In genomic region chr1:127904774-127905385, GRCm38 (mm10) we compare ENCODE assay signal across 12 mouse cellular contexts. TPM values are rescaled to one million over a fixed set of nuclear protein-coding genes. Genes with fewer than 3 reads are reported as not detected.
A peak's percentile ranks its signal among the peaks of the same experiment; 100 is the strongest.
DNase-seq lines count a peak whose midpoint lies in the region; ATAC-seq and TF ChIP-seq lines count a peak whose summit lies in the region.
"Had no signal": no experiment of that assay in that cellular context is flagged by ENCODE, and none has a peak within 500 bp of the region (broad histone marks: within the 10 kb centered on the region; RNA-seq: fewer than 3 reads in every experiment).

No protein-coding gene starts in this region.

- no peak for TF ChIP-seq CTCF in stomach, postnatal 0 days (IDR thresholded peaks at IDR 0.05; ENCODE audit: low read depth)

- peaks cover 21% of the 10 kb centered on the region for H3K36me3 ChIP-seq in hindbrain, embryonic 13.5 days
- no peaks in the 10 kb centered on the region for H3K36me3 ChIP-seq in hindbrain, embryonic 11.5 days (ENCODE audit: control insufficient read depth, insufficient read depth, low read length)
- no peaks in the 10 kb centered on the region for H3K36me3 ChIP-seq in midbrain, embryonic 11.5 days (ENCODE audit: control insufficient read depth, insufficient read depth, low read length)
- peaks cover 4% of the 10 kb centered on the region; the same call in 1 of the 2 replicates for H3K36me3 ChIP-seq in stomach, postnatal 0 days (ENCODE audit: control insufficient read depth, insufficient read depth, low read length)

- no peak overlapping the region for H3K4me3 ChIP-seq in hindbrain, embryonic 13.5 days
- H3K4me3 ChIP-seq in hindbrain, embryonic 11.5 days (ENCODE audit: low read depth, low read length): no peak overlapping the region
- no peak overlapping the region for H3K4me3 ChIP-seq in midbrain, embryonic 11.5 days (ENCODE audit: low read depth, low read length)
- H3K4me3 ChIP-seq in stomach, postnatal 0 days (ENCODE audit: low read depth, low read length): no peak overlapping the region
- H3K4me3 ChIP-seq: heart, embryonic 12.5 days had no signal

- no peak for ATAC-seq in hindbrain, embryonic 13.5 days (ENCODE audit: low FRiP score)
- ATAC-seq in hindbrain, embryonic 11.5 days (ENCODE audit: low FRiP score): no peak
- ATAC-seq in midbrain, embryonic 11.5 days (ENCODE audit: low FRiP score): peak; percentile 84
- ATAC-seq in stomach, postnatal 0 days (ENCODE audit: low FRiP score, low TSS enrichment): no peak

- H3K9ac ChIP-seq in hindbrain, embryonic 13.5 days: no peak overlapping the region
- H3K9ac ChIP-seq in hindbrain, embryonic 11.5 days (ENCODE audit: low read depth, low read length): no peak overlapping the region
- no peak overlapping the region for H3K9ac ChIP-seq in midbrain, embryonic 11.5 days (ENCODE audit: low read length)
- no peak overlapping the region for H3K9ac ChIP-seq in stomach, postnatal 0 days (ENCODE audit: low read length)
- H3K9ac ChIP-seq: heart, embryonic 12.5 days had no signal

- H3K9me3 ChIP-seq in hindbrain, embryonic 13.5 days: no peaks in the 10 kb centered on the region
- H3K9me3 ChIP-seq in hindbrain, embryonic 11.5 days (ENCODE audit: control insufficient read depth, low read length): no peaks in the 10 kb centered on the region
- no peaks in the 10 kb centered on the region for H3K9me3 ChIP-seq in midbrain, embryonic 11.5 days (ENCODE audit: control insufficient read depth, low read length)
- no peaks in the 10 kb centered on the region for H3K9me3 ChIP-seq in stomach, postnatal 0 days (ENCODE audit: control insufficient read depth, low read length)
- H3K9me3 ChIP-seq: heart, embryonic 12.5 days had no signal

- no peak for TF ChIP-seq EP300 in stomach, postnatal 0 days (optimal IDR thresholded peaks at IDR 0.05)

- H3K27ac ChIP-seq in hindbrain, embryonic 13.5 days: 0 out of 2 replicates have a peak overlapping the region, but pooled peaks have one; percentile 23
- no peak overlapping the region for H3K27ac ChIP-seq in hindbrain, embryonic 11.5 days (ENCODE audit: low read depth, low read length)
- H3K27ac ChIP-seq in midbrain, embryonic 11.5 days (ENCODE audit: low read depth, low read length): peak overlapping the region; percentile 44
- no peak overlapping the region for H3K27ac ChIP-seq in stomach, postnatal 0 days (replicated peaks)

- no peaks in the 10 kb centered on the region for H3K27me3 ChIP-seq in hindbrain, embryonic 13.5 days
- H3K27me3 ChIP-seq in hindbrain, embryonic 11.5 days (ENCODE audit: control insufficient read depth, insufficient read depth, low read length): no peaks in the 10 kb centered on the region
- no peaks in the 10 kb centered on the region for H3K27me3 ChIP-seq in midbrain, embryonic 11.5 days (ENCODE audit: control insufficient read depth, insufficient read depth, low read length)
- H3K27me3 ChIP-seq in stomach, postnatal 0 days (ENCODE audit: control insufficient read depth, insufficient read depth, low read length): no peaks in the 10 kb centered on the region
- H3K27me3 ChIP-seq: heart, embryonic 12.5 days had no signal

- peaks cover 4% of the 10 kb centered on the region; the same call in 1 of the 2 replicates for H3K4me1 ChIP-seq in hindbrain, embryonic 13.5 days (replicated peaks)
- H3K4me1 ChIP-seq in hindbrain, embryonic 11.5 days (replicated peaks; ENCODE audit: control insufficient read depth, insufficient read depth, low read length): no peaks in the 10 kb centered on the region
- peaks cover 8% of the 10 kb centered on the region; the same call in 1 of the 2 replicates for H3K4me1 ChIP-seq in midbrain, embryonic 11.5 days (ENCODE audit: control insufficient read depth, insufficient read depth, low read length)
- no peaks in the 10 kb centered on the region for H3K4me1 ChIP-seq in stomach, postnatal 0 days (replicated peaks; ENCODE audit: control insufficient read depth, insufficient read depth)
- H3K4me1 ChIP-seq: heart, embryonic 12.5 days had no signal

- no peak for DNase-seq in hindbrain, embryonic 11.5 days (ENCODE audit: low spot score)
- DNase-seq in WW6 (ENCODE audit: low read depth, low spot score): peak; percentile 9
- DNase-seq in kidney, adult 18-20 months: peak; percentile 12
- DNase-seq in midbrain, embryonic 11.5 days (ENCODE audit: low spot score, missing footprints): peak; percentile 87
- no peak for DNase-seq in stomach, postnatal 0 days (ENCODE audit: low spot score)
- no peak for DNase-seq in urinary bladder, postnatal 4 days (ENCODE audit: low spot score in 2 of 2)
- DNase-seq in cerebellum, adult 9-10 months: no peak
- DNase-seq: right cerebral cortex, adult 18-20 months had no signal

- WGBS in hindbrain, embryonic 13.5 days: 17% methylated on average over 2 of the region's 2 CpGs
- 20% methylated on average over 2 of the region's 2 CpGs for WGBS in hindbrain, embryonic 11.5 days
- WGBS in midbrain, embryonic 11.5 days: 13% methylated on average over 2 of the region's 2 CpGs
- 58% methylated on average over 2 of the region's 2 CpGs for WGBS in stomach, postnatal 0 days

- H3K4me2 ChIP-seq in hindbrain, embryonic 13.5 days: no peak overlapping the region
- no peak overlapping the region for H3K4me2 ChIP-seq in hindbrain, embryonic 11.5 days (replicated peaks; ENCODE audit: low read depth, low read length)
- H3K4me2 ChIP-seq in midbrain, embryonic 11.5 days: no peak overlapping the region
- H3K4me2 ChIP-seq in stomach, postnatal 0 days (replicated peaks; ENCODE audit: low read depth): no peak overlapping the region
- H3K4me2 ChIP-seq: heart, embryonic 12.5 days had no signal

RNA-seq across cellular contexts. Expression of gene Rab3gap1, which starts 36.3 kb away (rescaled TPM):
- 20.7 and 21.2 TPM in 2 replicates for polyA plus RNA-seq in hindbrain, embryonic 13.5 days (2015; fragmentation: Nextera tagmentation; extraction: Ambion mirVana)
- 15.2 and 15.3 TPM in 2 replicates for polyA plus RNA-seq in hindbrain, embryonic 11.5 days (2014; fragmentation: Nextera tagmentation; extraction: Ambion mirVana)
- polyA plus RNA-seq in midbrain, embryonic 11.5 days (2014; fragmentation: Nextera tagmentation; extraction: Ambion mirVana): 14.1 and 15.5 TPM in 2 replicates
- 13.5 and 13.8 TPM in 2 replicates for polyA plus RNA-seq in stomach, postnatal 0 days (2015; fragmentation: Nextera tagmentation; extraction: Ambion mirVana)

RNA-seq across cellular contexts. Expression of gene Map3k19, which starts 50.0 kb away (rescaled TPM):
- polyA plus RNA-seq in hindbrain, embryonic 13.5 days (2015; fragmentation: Nextera tagmentation; extraction: Ambion mirVana): 0.65 and 0.70 TPM in 2 replicates
- polyA plus RNA-seq in hindbrain, embryonic 11.5 days (2014; fragmentation: Nextera tagmentation; extraction: Ambion mirVana): 0.47 and 0.94 TPM in 2 replicates
- polyA plus RNA-seq in midbrain, embryonic 11.5 days (2014; fragmentation: Nextera tagmentation; extraction: Ambion mirVana): 0.10 TPM in 1 of 2 replicates, not detected in the other
- not detected in 2 replicates for polyA plus RNA-seq in stomach, postnatal 0 days (2015; fragmentation: Nextera tagmentation; extraction: Ambion mirVana)
- polyA plus RNA-seq: embryonic facial prominence, embryonic 11.5 days; heart, embryonic 12.5 days; limb, embryonic 11.5 days had no signal

Comparison
In these comparisons a context has a peak if more than half of its experiments do, and no peak if none do; other contexts are left out.
1. H3K27ac ChIP-seq: peak in hindbrain, embryonic 13.5 days (single experiment) and midbrain, embryonic 11.5 days (single experiment); none in hindbrain, embryonic 11.5 days (single experiment) and stomach, postnatal 0 days (single experiment).
2. DNase-seq: peak in WW6 (single experiment), kidney, adult 18-20 months (single experiment) and midbrain, embryonic 11.5 days (single experiment); none in hindbrain, embryonic 11.5 days (single experiment), stomach, postnatal 0 days (single experiment), urinary bladder, postnatal 4 days (0 of 2) and cerebellum, adult 9-10 months (single experiment).